9 mouse cellular contexts compared by ENCODE assay signal in genomic region chr13:28663950-28664681, GRCm38 (mm10).
DNase-seq lines count a peak whose midpoint lies in the region; ATAC-seq and TF ChIP-seq lines count a peak whose summit lies in the region.
"Had no signal": no experiment of that assay in that cellular context is flagged by ENCODE, and none has a peak within 500 bp of the region (broad histone marks: within the 10 kb centered on the region; RNA-seq: fewer than 3 reads in every experiment).

No protein-coding gene starts in this region.

- DNase-seq in cerebellum, postnatal 25 days = peak; percentile 5 to 14
- DNase-seq in cerebellum, adult 2 months = no peak
- DNase-seq in forelimb bud, embryonic 11.5 days (ENCODE audit: low read depth, low spot score) = peak; percentile 36
- no peak for DNase-seq in ovary, postnatal 14 days (ENCODE audit: low spot score)
- DNase-seq in liver = no peak
- DNase-seq in left cerebral cortex, postnatal 36 days (ENCODE audit: low spot score in 2 of 2) = no peak
- DNase-seq: right cerebral cortex, postnatal 4 days had no signal

- no peaks in the 10 kb centered on the region for H3K27me3 ChIP-seq in cerebellum, adult 2 months (ENCODE audit: control insufficient read depth, insufficient read depth, low read length)
- no peaks in the 10 kb centered on the region for H3K27me3 ChIP-seq in midbrain, embryonic 15.5 days (replicated peaks)

- intact Hi-C loops in left cerebral cortex, postnatal 36 days (cut with DNase I) = no loop called here

- no peak overlapping the region for H3K4me3 ChIP-seq in cerebellum, adult 2 months (replicated peaks; ENCODE audit: insufficient read depth, low read depth, low read length)
- no peak overlapping the region for H3K4me3 ChIP-seq in midbrain, embryonic 15.5 days

- H3K9ac ChIP-seq in midbrain, embryonic 15.5 days = no peak overlapping the region

- WGBS in cerebellum, adult 2 months = 35% methylated on average over 7 of the region's 7 CpGs
- WGBS in midbrain, embryonic 15.5 days = 30% methylated on average over 7 of the region's 7 CpGs

- H3K4me2 ChIP-seq in midbrain, embryonic 15.5 days = no peak overlapping the region

- peak; percentile 75 for ATAC-seq in CD4-positive, CD25-positive, alpha-beta regulatory T cell, adult 4 months
- peak; percentile 78 for ATAC-seq in midbrain, embryonic 15.5 days (replicated peaks)

- peaks cover 8% of the 10 kb centered on the region for H3K4me1 ChIP-seq in cerebellum, adult 2 months (ENCODE audit: control insufficient read depth, insufficient read depth, low read length)
- peaks cover 21% of the 10 kb centered on the region for H3K4me1 ChIP-seq in midbrain, embryonic 15.5 days

- no peak overlapping the region for H3K27ac ChIP-seq in cerebellum, adult 2 months (ENCODE audit: insufficient read depth, low read length)
- H3K27ac ChIP-seq in midbrain, embryonic 15.5 days = peak overlapping the region; percentile 58

- H3K36me3 ChIP-seq in midbrain, embryonic 15.5 days (replicated peaks) = no peaks in the 10 kb centered on the region

- H3K9me3 ChIP-seq in midbrain, embryonic 15.5 days = no peaks in the 10 kb centered on the region

- no peak for TF ChIP-seq POLR2A in cerebellum, adult 2 months (IDR thresholded peaks at IDR 0.05; ENCODE audit: borderline replicate concordance, insufficient read depth, low read length)

- no peak for TF ChIP-seq CTCF in cerebellum, adult 2 months (IDR thresholded peaks at IDR 0.05; ENCODE audit: borderline replicate concordance, insufficient read depth, low read depth, low read length)

Comparison
In these comparisons a context has a peak if more than half of its experiments do, and no peak if none do; other contexts are left out.
1. DNase-seq: peak in cerebellum, postnatal 25 days (2 of 2) and forelimb bud, embryonic 11.5 days (single experiment); none in cerebellum, adult 2 months (0 of 2), ovary, postnatal 14 days (single experiment), liver (single experiment) and left cerebral cortex, postnatal 36 days (0 of 2).